Mouse (Mus musculus) midbrain, embryonic 10.5 days (tissue): ENCODE data around the gene Ms4a6c. TPM values are rescaled to one million over a fixed set of nuclear protein-coding genes. Genes with fewer than 3 reads are reported as not detected.
"Not testable (repeated sequence)": the region's sequence is repeated elsewhere in the genome, so short reads cannot be mapped to it uniquely, and the experiment has no call there.

Source experiments
- DNase-seq: peaks from one replicate; pipeline ENCODE4 v3.0.0-alpha.2; 2017; ENCODE audit warnings: low spot score
- H3K27ac ChIP-seq: fragments of 300-500 bp; sonication (generic); replicated peaks from 2 replicates; pipeline ENCODE4 v1.5.1; 2016; ENCODE audit warnings: mild to moderate bottlenecking
- H3K27me3 ChIP-seq: fragments of 300-500 bp; sonication (generic); 2 replicates; pipeline ENCODE4 v1.6.1; 2016; ENCODE audit warnings: low read depth, mild to moderate bottlenecking; ENCODE audit not compliant: poor library complexity, severe bottlenecking
- H3K36me3 ChIP-seq: fragments of 300-500 bp; sonication (generic); 2 replicates; pipeline ENCODE4 v1.6.1; 2016; ENCODE audit warnings: mild to moderate bottlenecking, moderate library complexity
- H3K4me1 ChIP-seq: fragments of 300-500 bp; sonication (generic); 2 replicates; pipeline ENCODE4 v1.6.1; 2016
- H3K4me3 ChIP-seq: fragments of 300-500 bp; sonication (generic); 2 replicates; pipeline ENCODE4 v1.5.1; 2016; ENCODE audit warnings: mild to moderate bottlenecking, moderate library complexity
- H3K9me3 ChIP-seq: fragments of 300-500 bp; sonication (generic); replicated peaks from 2 replicates; pipeline ENCODE4 v1.6.1; 2016; ENCODE audit warnings: mild to moderate bottlenecking
- WGBS: fragments of 180-500 bp; shearing (Covaris S2); methylation state at CpG from one replicate; pipeline ENCODE4 v1.1.7; 2016; 5-methylcytosine and 5-hydroxymethylcytosine counted together
- polyA plus RNA-seq: library from polyadenylated mRNA; unstranded; fragments of >200 nt; fragmentation: Nextera tagmentation; extraction: Ambion mirVana; gene quantifications from 2 replicates; pipeline ENCODE4 v1.2.1, GENCODE M21; 2016

Gene Ms4a6c
- polyA plus RNA-seq, 1 experiment from 2014 or later: 2.0 TPM

- Histone ChIP-seq H3K27me3 (no peaks in the 10 kb centered on the region), H3K4me1 (no peaks in the 10 kb centered on the region), H3K4me3 (no peak overlapping the region), H3K9me3 (no peaks in the 10 kb centered on the region), H3K27ac (no peak overlapping the region), H3K36me3 (no peaks in the 10 kb centered on the region)
- WGBS: 69% methylated on average over 4 of the region's 4 CpGs
- DNase-seq: no peak
These were observed 47.7 kb downstream of the Ms4a6c start for GRCm38 (mm10) chr19:11516845-11517244.

GRCm38 (mm10) chr19:11517373-11517772, 48.2 kb downstream of the Ms4a6c start:
- WGBS: 56% methylated on average over 1 of the region's 1 CpGs
- not testable (repeated sequence) for H3K4me3 ChIP-seq, DNase-seq, H3K4me1 ChIP-seq, H3K27ac ChIP-seq, H3K27me3 ChIP-seq, H3K9me3 ChIP-seq, H3K36me3 ChIP-seq

GRCm38 (mm10) chr19:11518356-11518755, 49.2 kb downstream of the Ms4a6c start:
- H3K4me3 ChIP-seq, H3K4me1 ChIP-seq, H3K36me3 ChIP-seq, H3K27me3 ChIP-seq, H3K9me3 ChIP-seq, DNase-seq, H3K27ac ChIP-seq: not testable (repeated sequence)
- WGBS: 92% methylated on average over 2 of the region's 2 CpGs

DNA sequence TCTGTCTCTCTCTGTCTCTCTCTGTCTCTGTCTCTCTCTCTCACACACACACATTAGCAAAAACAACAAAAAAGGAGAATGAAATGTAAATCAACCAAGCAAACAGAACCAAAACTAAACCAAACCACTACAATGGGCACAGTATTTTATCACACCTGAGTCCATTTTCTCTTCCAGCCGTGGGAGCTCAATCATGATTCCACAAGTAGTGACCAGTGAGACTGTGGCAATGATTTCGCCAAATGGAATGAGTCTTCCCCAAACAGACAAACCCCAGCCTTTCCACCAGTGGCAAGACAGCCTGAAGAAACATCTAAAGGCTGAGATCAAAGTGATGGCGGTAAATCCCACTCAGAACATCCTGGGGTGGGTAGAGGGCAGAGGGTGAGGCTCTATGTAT, 51.0 kb downstream of the Ms4a6c start:
- Histone ChIP-seq H3K9me3 (no peaks in the 10 kb centered on the region), H3K36me3 (no peaks in the 10 kb centered on the region), H3K27ac (no peak overlapping the region), H3K4me1 (no peaks in the 10 kb centered on the region), H3K4me3 (no peak overlapping the region), H3K27me3 (no peaks in the 10 kb centered on the region)
- 91% methylated on average over 3 of the region's 3 CpGs for WGBS
- DNase-seq: no peak

Other genes with a start within 250 kb of the Ms4a6c start
- gene Ms4a12, start 236.9 kb upstream of the Ms4a6c start, polyA plus RNA-seq: not detected in 2 replicates
- gene Ms4a1, start 203.1 kb upstream of the Ms4a6c start, polyA plus RNA-seq: 0.04 TPM in 1 of 2 replicates, not detected in the other
- gene Ms4a5, start 185.5 kb upstream of the Ms4a6c start, polyA plus RNA-seq: not detected in 2 replicates
- not detected in 2 replicates for gene Ms4a14, start 154.9 kb upstream of the Ms4a6c start, polyA plus RNA-seq
- gene Ms4a7, start 133.2 kb upstream of the Ms4a6c start, polyA plus RNA-seq: 0.37 and 0.89 TPM in 2 replicates
- gene Ms4a4a, start 93.8 kb upstream of the Ms4a6c start, polyA plus RNA-seq: 0.90 and 3.7 TPM in 2 replicates
- 0.20 TPM in 1 of 2 replicates, not detected in the other for gene Ms4a4c, start 64.6 kb upstream of the Ms4a6c start, polyA plus RNA-seq
- gene Ms4a4b, start 25.8 kb upstream of the Ms4a6c start, polyA plus RNA-seq: not detected in 2 replicates
- gene Gm8369, start 16.6 kb downstream of the Ms4a6c start, polyA plus RNA-seq: not detected in 2 replicates
- 2.3 and 3.0 TPM in 2 replicates for gene Ms4a6b, start 47.1 kb downstream of the Ms4a6c start, polyA plus RNA-seq
- 0.31 and 0.99 TPM in 2 replicates for gene Ms4a4d, start 67.4 kb downstream of the Ms4a6c start, polyA plus RNA-seq
- 1.4 and 2.5 TPM in 2 replicates for gene Ms4a6d, start 135.5 kb downstream of the Ms4a6c start, polyA plus RNA-seq
- gene Ms4a2, start 154.4 kb downstream of the Ms4a6c start, polyA plus RNA-seq: not detected in 2 replicates
- gene Ms4a3, start 171.5 kb downstream of the Ms4a6c start, polyA plus RNA-seq: not detected in 2 replicates
- gene Oosp2, start 191.2 kb downstream of the Ms4a6c start, polyA plus RNA-seq: not detected in 2 replicates
- not detected in 2 replicates for gene Oosp1, start 221.8 kb downstream of the Ms4a6c start, polyA plus RNA-seq
- gene Oosp3, start 227.7 kb downstream of the Ms4a6c start, polyA plus RNA-seq: not detected in 2 replicates